Mouse (Mus musculus) liver, adult 10 weeks (tissue): Measurements from ENCODE around the gene Fam83c. TPM values are rescaled to one million over a fixed set of nuclear protein-coding genes. Genes with fewer than 3 reads are reported as not detected.

ENCODE experiments used
- polyA plus RNA-seq: library from polyadenylated mRNA; stranded (reverse); fragments of 350-450 nt; fragmentation: Illumina TruSeq; extraction: RNeasy Lipid Tissue Mini Kit (QIAGEN cat#74804); gene quantifications from one replicate; pipeline ENCODE4 v1.2.3, GENCODE M21; 2014; ENCODE audit warnings: low read depth, low replicate concordance

Fam83c gene
- polyA plus RNA-seq: not detected

DNA sequence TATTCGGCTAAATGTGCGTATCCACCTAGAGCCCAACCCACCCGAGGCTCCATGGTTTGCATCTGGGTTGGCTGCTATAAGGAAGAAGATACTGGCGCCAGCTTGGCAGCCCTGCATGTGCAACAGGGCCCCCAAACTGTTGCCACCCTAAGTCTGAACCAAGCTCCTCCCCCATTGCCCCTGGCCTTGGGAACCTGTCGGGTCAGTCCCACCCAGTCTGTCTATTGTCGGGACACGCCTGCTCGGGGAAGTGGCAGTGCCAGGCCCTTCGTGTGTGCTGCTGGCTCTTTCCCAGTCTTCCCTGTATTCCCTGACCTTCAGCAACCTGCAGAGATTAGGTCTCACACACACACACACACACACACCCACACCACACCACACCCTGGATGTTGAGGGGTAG is at the start of gene Fam83c:
Gene Fam83c (minus strand): TSS at position 123 of the 400 bp plus-strand sequence.

DNA sequence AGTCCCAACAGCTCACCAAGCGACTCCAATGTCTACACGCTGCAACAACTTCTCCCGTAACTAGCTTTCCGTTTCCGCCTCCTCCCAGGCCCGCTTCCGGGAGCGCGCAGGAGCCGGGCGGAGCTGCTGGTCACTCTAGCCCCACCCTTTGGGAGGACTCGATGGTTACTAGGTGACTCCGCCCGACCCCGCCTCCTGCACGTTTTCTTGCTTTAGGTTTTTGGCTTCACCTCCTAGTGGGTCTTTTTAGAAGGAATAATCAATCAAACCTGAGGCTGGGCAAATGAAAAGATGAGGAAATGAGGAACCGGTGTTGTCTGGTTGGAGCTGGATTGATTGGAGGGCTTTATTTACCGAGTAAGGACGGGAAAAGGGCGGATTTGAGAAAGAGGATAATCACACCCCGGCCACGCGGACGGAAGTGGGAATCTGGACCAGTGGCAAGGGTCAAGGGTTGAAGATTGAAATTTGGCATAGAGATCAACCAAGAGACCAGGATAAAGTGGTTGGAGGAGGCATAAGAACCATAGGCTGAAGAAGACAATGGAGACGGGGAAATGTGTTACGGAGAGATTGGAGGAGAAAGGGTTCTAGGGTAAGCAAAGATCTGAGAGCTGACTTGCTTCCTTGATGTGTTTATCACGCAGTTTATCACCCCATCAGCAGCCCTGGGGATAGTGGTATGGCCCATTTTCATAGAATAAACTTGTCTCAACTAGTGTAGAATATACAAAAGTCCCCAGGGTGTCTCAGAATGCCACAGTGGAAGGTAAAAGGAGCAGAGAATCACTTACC is 7.8 kb downstream of the Fam83c start, which contains the start of gene Eif6:
Gene Eif6 (minus strand): TSS at position 296 of the 795 bp plus-strand sequence.

DNA sequence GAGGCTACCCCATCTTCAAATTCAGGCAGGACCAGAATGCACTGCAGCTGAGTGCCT is 15.4 kb downstream of the Fam83c start, which contains the start of gene BC029722:
Gene BC029722 (minus strand): TSS at position 35 of the 57 bp plus-strand sequence.

Other genes starting within 250 kb of the Fam83c start
- gene Gss, start 242.0 kb downstream of the Fam83c start, polyA plus RNA-seq: 13.4 TPM
- gene Myh7b, start 223.6 kb downstream of the Fam83c start, polyA plus RNA-seq: not detected
- gene Trpc4ap, start 142.5 kb downstream of the Fam83c start, polyA plus RNA-seq: 44.1 TPM
- gene Edem2, start 105.4 kb downstream of the Fam83c start, polyA plus RNA-seq: 13.2 TPM
- not detected for gene Gm17581, start 99.0 kb downstream of the Fam83c start, polyA plus RNA-seq
- 0.79 TPM for gene Procr, start 83.7 kb downstream of the Fam83c start, polyA plus RNA-seq
- not detected for gene Mmp24, start 59.5 kb downstream of the Fam83c start, polyA plus RNA-seq
- 6.1 TPM for gene BC029722, start 15.4 kb downstream of the Fam83c start, polyA plus RNA-seq
- gene Eif6, start 7.9 kb downstream of the Fam83c start, polyA plus RNA-seq: 15.9 TPM
- gene Uqcc1, start 95.5 kb upstream of the Fam83c start, polyA plus RNA-seq: 33.9 TPM
- not detected for gene Gm15557, start 105.9 kb upstream of the Fam83c start, polyA plus RNA-seq
- gene Gdf5, start 110.5 kb upstream of the Fam83c start, polyA plus RNA-seq: not detected
- gene Cep250, start 121.6 kb upstream of the Fam83c start, polyA plus RNA-seq: 0.66 TPM
- 2.9 TPM for gene 6430550D23Rik, start 173.1 kb upstream of the Fam83c start, polyA plus RNA-seq
- gene Ergic3, start 173.2 kb upstream of the Fam83c start, polyA plus RNA-seq: 15.9 TPM
- gene Fer1l4, start 218.1 kb upstream of the Fam83c start, polyA plus RNA-seq: not detected
- 0.29 TPM for gene Spag4, start 230.3 kb upstream of the Fam83c start, polyA plus RNA-seq